Mouse (Mus musculus): ENCODE measurements around the gene Plac1. TPM values are rescaled to one million over a fixed set of nuclear protein-coding genes. Genes with fewer than 3 reads are reported as not detected.
"Not testable (repeated sequence)": the region's sequence is repeated elsewhere in the genome, so short reads cannot be mapped to it uniquely, and the experiment has no call there.

The Plac1 gene
- polyA plus RNA-seq, 1 experiment from 2014 or later, result 8.6 TPM

GRCm38 (mm10) chrX:53045187-53045903 is 194.6 kb downstream of the Plac1 start:
- H3K27me3 ChIP-seq, result no peaks in the 10 kb centered on the region
- ATAC-seq (ENCODE audit: insufficient number of reproducible peaks, low FRiP score, low TSS enrichment, low read depth), result no peak
- no peak overlapping the region for H3K4me2 ChIP-seq (replicated peaks)
- WGBS, result 27% methylated on average over 10 of the region's 10 CpGs
- H3K4me1 ChIP-seq, result no peaks in the 10 kb centered on the region
- no peaks in the 10 kb centered on the region for H3K9me3 ChIP-seq (replicated peaks)
- 0 out of 2 replicates have a peak overlapping the region, but pooled peaks have one; percentile 28 for H3K27ac ChIP-seq (replicated peaks)
- H3K36me3 ChIP-seq, result no peaks in the 10 kb centered on the region
- no peak overlapping the region for H3K4me3 ChIP-seq (replicated peaks)
- no peak overlapping the region for H3K9ac ChIP-seq

DNA sequence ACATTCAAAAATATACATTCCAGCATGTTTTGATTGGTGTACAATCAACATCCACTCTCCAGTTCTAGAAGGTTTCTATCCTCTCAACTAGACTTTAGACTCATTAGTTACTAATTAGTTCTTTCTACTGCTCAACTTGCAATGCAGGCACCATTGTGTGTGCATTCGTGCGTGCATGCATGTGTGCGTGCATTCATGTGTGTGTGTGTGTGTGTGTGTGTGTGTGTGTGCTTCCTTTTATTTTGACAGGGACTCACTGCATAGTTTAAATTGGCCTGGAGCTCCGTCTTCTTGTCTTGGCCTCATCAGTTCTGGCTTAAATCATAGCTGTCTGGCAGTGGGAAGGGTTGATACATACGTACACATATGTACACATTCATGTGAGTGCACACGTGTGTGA is 198.9 kb downstream of the Plac1 start:
- no peaks in the 10 kb centered on the region for H3K36me3 ChIP-seq
- H3K9me3 ChIP-seq (replicated peaks), result no peaks in the 10 kb centered on the region
- no peaks in the 10 kb centered on the region for H3K27me3 ChIP-seq
- H3K4me1 ChIP-seq, result no peaks in the 10 kb centered on the region
- no peak for ATAC-seq (ENCODE audit: insufficient number of reproducible peaks, low FRiP score, low TSS enrichment, low read depth)
- H3K4me2 ChIP-seq (replicated peaks), result no peak overlapping the region
- WGBS, result 85% methylated on average over 6 of the region's 6 CpGs
- H3K9ac ChIP-seq, result no peak overlapping the region
- H3K27ac ChIP-seq (replicated peaks), result no peak overlapping the region
- no peak overlapping the region for H3K4me3 ChIP-seq (replicated peaks)

DNA sequence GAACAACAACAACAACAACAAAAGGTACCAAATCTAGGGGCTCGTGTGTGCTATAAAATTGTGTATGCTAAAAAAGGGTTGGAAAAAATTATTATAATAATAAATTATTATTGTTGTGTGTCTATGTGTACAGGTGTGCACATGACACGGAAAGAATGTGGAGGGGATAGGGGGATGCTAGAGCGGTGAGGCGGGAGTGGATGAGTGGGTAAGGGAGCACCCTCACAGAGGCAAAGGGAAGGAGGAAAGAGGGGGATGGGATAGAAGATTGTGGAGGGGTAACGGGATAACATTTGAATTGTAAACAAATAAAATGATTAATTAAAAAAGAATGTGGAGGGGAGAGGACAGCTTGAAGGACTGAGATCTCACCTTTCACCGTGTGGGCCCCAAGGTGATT is 199.8 kb downstream of the Plac1 start:
- 84% methylated on average over 6 of the region's 6 CpGs for WGBS
- no peaks in the 10 kb centered on the region for H3K9me3 ChIP-seq (replicated peaks)
- H3K9ac ChIP-seq, result no peak overlapping the region
- no peaks in the 10 kb centered on the region for H3K36me3 ChIP-seq
- no peak overlapping the region for H3K4me3 ChIP-seq (replicated peaks)
- H3K27me3 ChIP-seq, result no peaks in the 10 kb centered on the region
- no peak for ATAC-seq (ENCODE audit: insufficient number of reproducible peaks, low FRiP score, low TSS enrichment, low read depth)
- H3K27ac ChIP-seq (replicated peaks), result no peak overlapping the region
- no peak overlapping the region for H3K4me2 ChIP-seq (replicated peaks)
- H3K4me1 ChIP-seq, result no peaks in the 10 kb centered on the region

DNA sequence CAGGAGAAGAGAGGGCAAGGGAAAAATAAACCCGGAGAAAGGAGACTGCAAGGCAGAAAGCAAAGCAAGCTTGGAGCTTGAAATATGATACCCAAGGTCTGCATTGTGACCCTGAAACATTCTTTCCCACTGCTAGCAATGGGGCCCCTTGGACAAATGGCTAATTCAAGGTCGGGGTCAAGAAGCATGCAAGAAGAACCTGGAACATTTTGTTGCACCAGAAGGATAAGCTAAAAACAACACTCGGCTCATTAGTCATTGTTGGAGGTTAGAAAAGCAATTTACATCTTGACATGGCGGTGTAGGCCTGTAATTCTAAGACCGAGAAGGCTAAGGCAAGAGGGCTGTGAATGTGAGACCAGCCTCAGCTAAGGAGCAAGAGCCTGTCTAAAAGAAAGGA is 200.3 kb downstream of the Plac1 start:
- H3K27ac ChIP-seq (replicated peaks), result no peak overlapping the region

GRCm38 (mm10) chrX:53038194-53038593 is 201.7 kb downstream of the Plac1 start:
- Histone ChIP-seq H3K4me3 (replicated peaks) (no peak overlapping the region), H3K27ac (replicated peaks) (no peak overlapping the region), H3K36me3 (no peaks in the 10 kb centered on the region), H3K9ac (no peak overlapping the region), H3K9me3 (replicated peaks) (no peaks in the 10 kb centered on the region), H3K4me2 (replicated peaks) (no peak overlapping the region), H3K4me1 (no peaks in the 10 kb centered on the region), H3K27me3 (no peaks in the 10 kb centered on the region)
- no peak for ATAC-seq (ENCODE audit: insufficient number of reproducible peaks, low FRiP score, low TSS enrichment, low read depth)
- WGBS, result 83% methylated on average over 4 of the region's 4 CpGs

More for the DNA sequence above, 200.3 kb downstream of the Plac1 start:
- Histone ChIP-seq H3K4me3 (replicated peaks) (no peak overlapping the region), H3K9me3 (replicated peaks) (no peaks in the 10 kb centered on the region), H3K4me2 (replicated peaks) (no peak overlapping the region), H3K4me1 (no peaks in the 10 kb centered on the region), H3K9ac (no peak overlapping the region), H3K36me3 (no peaks in the 10 kb centered on the region), H3K27me3 (no peaks in the 10 kb centered on the region)
- WGBS, result 50% methylated on average over 5 of the region's 5 CpGs
- no peak for ATAC-seq (ENCODE audit: insufficient number of reproducible peaks, low FRiP score, low TSS enrichment, low read depth)

- ATAC-seq (ENCODE audit: insufficient number of reproducible peaks, low FRiP score, low TSS enrichment, low read depth), result no peak
- H3K9me3 ChIP-seq (replicated peaks), result no peaks in the 10 kb centered on the region
Measured at GRCm38 (mm10) chrX:53029559-53029958, 210.4 kb downstream of the Plac1 start.

GRCm38 (mm10) chrX:53025471-53026223 is 214.3 kb downstream of the Plac1 start:
- no peak for ATAC-seq (ENCODE audit: insufficient number of reproducible peaks, low FRiP score, low TSS enrichment, low read depth)

More at GRCm38 (mm10) chrX:53029559-53029958, 210.4 kb downstream of the Plac1 start:
- 66% methylated on average over 5 of the region's 5 CpGs for WGBS
- Histone ChIP-seq H3K4me3 (replicated peaks) (no peak overlapping the region), H3K36me3 (no peaks in the 10 kb centered on the region), H3K27me3 (no peaks in the 10 kb centered on the region), H3K27ac (replicated peaks) (no peak overlapping the region), H3K4me1 (no peaks in the 10 kb centered on the region), H3K4me2 (replicated peaks) (no peak overlapping the region), H3K9ac (no peak overlapping the region)

DNA sequence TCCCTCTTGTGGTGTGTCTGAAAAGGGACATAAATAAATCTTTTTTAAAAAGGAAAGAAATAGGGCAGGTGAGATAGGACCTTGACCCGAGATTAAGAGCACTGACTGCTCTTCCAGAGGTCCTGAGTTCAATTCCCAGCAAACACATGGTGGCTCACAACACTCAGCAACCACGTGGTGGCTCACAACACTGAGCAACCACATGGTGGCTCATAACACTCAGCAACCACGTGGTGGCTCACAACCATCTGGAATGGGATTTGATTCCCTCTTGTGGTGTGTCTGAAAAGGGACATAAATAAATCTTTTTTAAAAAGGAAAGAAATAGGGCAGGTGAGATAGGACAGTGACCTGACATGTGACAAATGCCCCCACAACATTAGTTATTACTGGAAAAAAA is 215.6 kb downstream of the Plac1 start:
- H3K9me3 ChIP-seq (replicated peaks); ATAC-seq (ENCODE audit: insufficient number of reproducible peaks, low FRiP score, low TSS enrichment, low read depth); H3K36me3 ChIP-seq; H3K27me3 ChIP-seq; H3K4me1 ChIP-seq; H3K27ac ChIP-seq (replicated peaks); H3K4me2 ChIP-seq (replicated peaks); H3K9ac ChIP-seq; H3K4me3 ChIP-seq (replicated peaks): not testable (repeated sequence)
- WGBS, result 26% methylated on average over 3 of the region's 3 CpGs

More at GRCm38 (mm10) chrX:53025471-53026223, 214.3 kb downstream of the Plac1 start:
- H3K4me2 ChIP-seq (replicated peaks), result no peak overlapping the region
- H3K4me3 ChIP-seq (replicated peaks), result no peak overlapping the region
- H3K4me1 ChIP-seq, result no peaks in the 10 kb centered on the region
- H3K9me3 ChIP-seq (replicated peaks), result no peaks in the 10 kb centered on the region
- no peaks in the 10 kb centered on the region for H3K36me3 ChIP-seq
- H3K27ac ChIP-seq (replicated peaks), result no peak overlapping the region
- H3K9ac ChIP-seq, result no peak overlapping the region
- WGBS, result 48% methylated on average over 11 of the region's 11 CpGs
- H3K27me3 ChIP-seq, result no peaks in the 10 kb centered on the region

DNA sequence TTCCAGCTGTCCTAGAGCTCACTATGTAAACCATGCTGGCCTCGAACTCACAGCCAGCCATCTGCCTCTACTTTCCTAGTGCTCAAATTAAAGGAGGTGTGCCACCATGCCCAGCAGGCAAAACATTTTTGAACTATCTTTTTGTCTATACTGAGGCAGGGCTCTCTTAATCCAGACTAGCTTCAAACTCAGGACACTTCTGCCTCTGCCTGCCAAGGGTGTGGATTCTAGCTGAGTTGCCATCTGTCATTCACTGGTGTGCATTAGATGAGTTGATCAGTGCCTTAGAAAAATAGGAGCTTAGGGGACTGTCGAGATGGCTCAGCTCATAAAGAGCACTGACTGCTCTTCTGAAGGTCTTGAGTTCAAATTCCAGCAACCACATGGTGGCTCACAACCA is 216.9 kb downstream of the Plac1 start:
- no peaks in the 10 kb centered on the region for H3K36me3 ChIP-seq
- no peak for ATAC-seq (ENCODE audit: insufficient number of reproducible peaks, low FRiP score, low TSS enrichment, low read depth)
- no peaks in the 10 kb centered on the region for H3K9me3 ChIP-seq (replicated peaks)
- 83% methylated on average over 2 of the region's 2 CpGs for WGBS
- H3K9ac ChIP-seq, result no peak overlapping the region
- H3K4me3 ChIP-seq (replicated peaks), result no peak overlapping the region
- H3K4me2 ChIP-seq (replicated peaks), result no peak overlapping the region
- no peaks in the 10 kb centered on the region for H3K4me1 ChIP-seq
- no peaks in the 10 kb centered on the region for H3K27me3 ChIP-seq
- H3K27ac ChIP-seq (replicated peaks), result no peak overlapping the region

All from embryonic facial prominence, embryonic 15.5 days (tissue).